Mouse (Mus musculus): ENCODE measurements around the gene Dera.

DNA sequence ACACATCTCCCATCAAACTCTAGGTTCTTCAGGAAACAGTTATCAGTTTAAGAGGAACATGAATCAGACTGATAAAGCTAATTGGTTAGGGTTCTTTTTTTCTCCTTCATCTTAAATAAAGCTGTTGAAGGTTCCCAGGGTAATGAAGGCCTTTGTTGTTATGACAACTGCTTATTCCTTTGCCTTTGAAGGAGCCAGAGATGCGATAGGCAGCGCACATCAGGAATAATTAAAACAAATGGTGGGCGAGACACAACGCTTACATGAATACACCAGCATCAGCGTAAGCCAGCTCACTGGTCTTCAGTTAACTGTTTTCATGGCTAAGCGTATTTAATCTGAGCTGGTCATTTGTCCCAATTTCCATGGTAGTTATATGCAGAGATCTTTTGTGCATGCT is 132.9 kb downstream of the Dera start:
- no peak for TF ChIP-seq ZNF384 (IDR thresholded peaks at IDR 0.05; ENCODE audit: low read depth, low read length)
- no peak for TF ChIP-seq HCFC1 (IDR thresholded peaks at IDR 0.05; ENCODE audit: borderline replicate concordance, insufficient read depth, low read length)
- TF ChIP-seq ZC3H11A (IDR thresholded peaks at IDR 0.05; ENCODE audit: borderline replicate concordance, low read depth, low read length) = no peak
- TF ChIP-seq CHD2 (IDR thresholded peaks at IDR 0.05; ENCODE audit: low read depth, low read length) = no peak
